Mouse (Mus musculus) midbrain, postnatal 0 days (tissue): ENCODE results near the gene Scap. TPM values are rescaled to one million over a fixed set of nuclear protein-coding genes. Genes with fewer than 3 reads are reported as not detected.
"Not testable (repeated sequence)": the region's sequence is repeated elsewhere in the genome, so short reads cannot be mapped to it uniquely, and the experiment has no call there.

Source experiments
- ATAC-seq: fragments of 200-750 bp; cut with Nextera tagmentation; 2 replicates; pipeline ENCODE4 v1.8.0; 2017; ENCODE audit warnings: moderate number of reproducible peaks, mild to moderate bottlenecking, moderate TSS enrichment, moderate library complexity; ENCODE audit not compliant: low FRiP score
- DNase-seq: peaks from one replicate; pipeline ENCODE4 v3.0.0-alpha.2; 2015; ENCODE audit warnings: low spot score
- H3K27ac ChIP-seq: fragments of 300-500 bp; sonication (generic); 2 replicates; pipeline ENCODE4 v1.5.1; 2014; ENCODE audit warnings: low read depth, mild to moderate bottlenecking, low read length, mixed read lengths
- H3K27me3 ChIP-seq: fragments of 300-500 bp; sonication (generic); 2 replicates; pipeline ENCODE4 v1.6.1; 2014; ENCODE audit warnings: low read length, control low read depth, mixed read lengths; ENCODE audit not compliant: insufficient read depth
- H3K36me3 ChIP-seq: fragments of 300-500 bp; sonication (generic); 2 replicates; pipeline ENCODE4 v1.6.1; 2014; ENCODE audit warnings: low read length, control low read depth, mixed read lengths; ENCODE audit not compliant: insufficient read depth
- H3K4me1 ChIP-seq: fragments of 300-500 bp; sonication (generic); 2 replicates; pipeline ENCODE4 v1.6.1; 2014; ENCODE audit warnings: mild to moderate bottlenecking, control low read depth, antibody characterized with exemption, low read length, mixed read lengths; ENCODE audit not compliant: insufficient read depth
- H3K4me2 ChIP-seq: fragments of 300-500 bp; sonication (generic); 2 replicates; pipeline ENCODE4 v1.6.1; 2014; ENCODE audit warnings: low read depth, mild to moderate bottlenecking, low read length, mixed read lengths; ENCODE audit not compliant: poor library complexity, severe bottlenecking
- H3K4me3 ChIP-seq: fragments of 300-500 bp; sonication (generic); 2 replicates; pipeline ENCODE4 v1.5.1; 2014; ENCODE audit warnings: low read depth, mild to moderate bottlenecking, low read length, moderate library complexity
- H3K9ac ChIP-seq: fragments of 300-500 bp; sonication (generic); replicated peaks from 2 replicates; pipeline ENCODE4 v1.6.1; 2014; ENCODE audit warnings: mild to moderate bottlenecking, low read length, moderate library complexity, mixed read lengths; ENCODE audit not compliant: poor library complexity, severe bottlenecking
- H3K9me3 ChIP-seq: fragments of 300-500 bp; sonication (generic); 2 replicates; pipeline ENCODE4 v1.6.1; 2016; ENCODE audit warnings: low read length, control low read depth
- CTCF ChIP-seq: IDR thresholded peaks from 2 replicates; pipeline ENCODE4 v1.5.1; 2016; ENCODE audit warnings: antibody characterized with exemption, mild to moderate bottlenecking
- WGBS: fragments of 180-500 bp; shearing (Covaris S2); extraction: QIAGEN DNeasy Blood & Tissue Kit; methylation state at CpG from one replicate; pipeline ENCODE4 v1.1.7; 2014; 5-methylcytosine and 5-hydroxymethylcytosine counted together
- polyA plus RNA-seq: library from polyadenylated mRNA; unstranded; fragments of >200 nt; fragmentation: Nextera tagmentation; extraction: Ambion mirVana; gene quantifications from 2 replicates; pipeline ENCODE4 v1.2.1, GENCODE M21; 2015
- total RNA-seq: library from RNA; depleted of rRNA; stranded (reverse); fragments of >200 nt; gene quantifications from 2 replicates; pipeline ENCODE4 v1.2.3, GENCODE M21; 2014

Scap gene
- total and polyA plus RNA-seq, 2 experiments from 2014 or later: 59.3 to 162 TPM

- Histone ChIP-seq H3K9ac (no peak overlapping the region), H3K27me3 (no peaks in the 10 kb centered on the region), H3K36me3 (peaks cover 49% of the 10 kb centered on the region), H3K27ac (no peak overlapping the region), H3K9me3 (no peaks in the 10 kb centered on the region), H3K4me1 (no peaks in the 10 kb centered on the region), H3K4me3 (no peak overlapping the region), H3K4me2 (no peak overlapping the region)
- ATAC-seq (no peak), DNase-seq (no peak)
- WGBS: 73% methylated on average over 5 of the region's 5 CpGs
- no peak for TF ChIP-seq CTCF
Observed at GRCm38 (mm10) chr9:110366746-110367145, 33.7 kb downstream of the Scap start.

- no peak overlapping the region for H3K9ac ChIP-seq
- H3K9me3 ChIP-seq: no peaks in the 10 kb centered on the region
- no peak overlapping the region for H3K4me2 ChIP-seq
- ATAC-seq: no peak
- 93% methylated on average over 3 of the region's 3 CpGs for WGBS
- H3K36me3 ChIP-seq: peaks cover 55% of the 10 kb centered on the region
- H3K4me3 ChIP-seq: no peak overlapping the region
- H3K4me1 ChIP-seq: no peaks in the 10 kb centered on the region
- no peak for DNase-seq
- H3K27me3 ChIP-seq: no peaks in the 10 kb centered on the region
- H3K27ac ChIP-seq: no peak overlapping the region
- no peak for TF ChIP-seq CTCF
Observed at GRCm38 (mm10) chr9:110369860-110370259, 36.8 kb downstream of the Scap start.

GRCm38 (mm10) chr9:110373871-110374270 lies 40.8 kb downstream of the Scap start:
- DNase-seq (no peak), ATAC-seq (no peak)
- H3K9me3 ChIP-seq: no peaks in the 10 kb centered on the region
- no peak overlapping the region for H3K9ac ChIP-seq
- H3K4me3 ChIP-seq: no peak overlapping the region
- H3K27me3 ChIP-seq: no peaks in the 10 kb centered on the region
- no peaks in the 10 kb centered on the region for H3K4me1 ChIP-seq
- H3K36me3 ChIP-seq: peaks cover 66% of the 10 kb centered on the region
- no peak for TF ChIP-seq CTCF
- H3K4me2 ChIP-seq: no peak overlapping the region
- WGBS: 95% methylated on average over 13 of the region's 13 CpGs
- H3K27ac ChIP-seq: no peak overlapping the region

GRCm38 (mm10) chr9:110375668-110376067 lies 42.6 kb downstream of the Scap start:
- no peak overlapping the region for H3K27ac ChIP-seq
- H3K4me1 ChIP-seq: no peaks in the 10 kb centered on the region
- no peak overlapping the region for H3K9ac ChIP-seq
- no peak overlapping the region for H3K4me3 ChIP-seq
- peaks cover 77% of the 10 kb centered on the region for H3K36me3 ChIP-seq
- ATAC-seq: no peak
- no peaks in the 10 kb centered on the region for H3K9me3 ChIP-seq
- DNase-seq: no peak
- no peak overlapping the region for H3K4me2 ChIP-seq
- no peaks in the 10 kb centered on the region for H3K27me3 ChIP-seq
- WGBS: 97% methylated on average over 3 of the region's 3 CpGs
- TF ChIP-seq CTCF: no peak

- H3K9me3 ChIP-seq, H3K4me1 ChIP-seq, H3K27me3 ChIP-seq, H3K9ac ChIP-seq, H3K4me3 ChIP-seq, DNase-seq, ATAC-seq, H3K27ac ChIP-seq, H3K4me2 ChIP-seq: not testable (repeated sequence)
- H3K36me3 ChIP-seq: peaks cover 81% of the 10 kb centered on the region
- 90% methylated on average over 13 of the region's 15 CpGs for WGBS
Observed at GRCm38 (mm10) chr9:110377655-110378054, 44.6 kb downstream of the Scap start.

- Histone ChIP-seq H3K27ac (no peak overlapping the region), H3K4me1 (no peaks in the 10 kb centered on the region), H3K4me2 (no peak overlapping the region), H3K4me3 (no peak overlapping the region), H3K9ac (no peak overlapping the region), H3K27me3 (no peaks in the 10 kb centered on the region), H3K9me3 (no peaks in the 10 kb centered on the region), H3K36me3 (peaks cover 78% of the 10 kb centered on the region)
- 97% methylated on average over 8 of the region's 8 CpGs for WGBS
- DNase-seq: no peak
- no peak for ATAC-seq
- TF ChIP-seq CTCF: no peak
Observed at GRCm38 (mm10) chr9:110379361-110379760, 46.3 kb downstream of the Scap start.
